Mouse (Mus musculus): ENCODE results near the gene Orm3. TPM values are rescaled to one million over a fixed set of nuclear protein-coding genes. Genes with fewer than 3 reads are reported as not detected.

Gene Orm3
- polyA plus RNA-seq (2015; fragmentation: Illumina TruSeq; extraction: RNeasy Lipid Tissue Mini Kit (QIAGEN cat#74804); ENCODE audit: insufficient read depth, low replicate concordance), result not detected

GRCm38 (mm10) chr4:63355877-63356665 is at the start of gene Orm3:
Gene Orm3 (plus strand): TSS chr4:63356162.

GRCm38 (mm10) chr4:63344295-63344694 is 11.7 kb upstream of the Orm3 start, which contains the start of gene Orm1:
Gene Orm1 (plus strand): TSS chr4:63344560.

GRCm38 (mm10) chr4:63362150-63362549 is 6.2 kb downstream of the Orm3 start, which contains the start of gene Orm2:
Gene Orm2 (plus strand): TSS chr4:63362449.

GRCm38 (mm10) chr4:63403040-63403959 is 47.3 kb downstream of the Orm3 start, which contains the start of gene Akna:
Gene Akna (minus strand): TSS chr4:63403354.

Other genes with a start within 250 kb of the Orm3 start
- gene Ambp, start 201.4 kb upstream of the Orm3 start, polyA plus RNA-seq (2015; fragmentation: Illumina TruSeq; extraction: RNeasy Lipid Tissue Mini Kit (QIAGEN cat#74804); ENCODE audit: insufficient read depth, low replicate concordance), result not detected
- gene Kif12, start 184.0 kb upstream of the Orm3 start, polyA plus RNA-seq (2015; fragmentation: Illumina TruSeq; extraction: RNeasy Lipid Tissue Mini Kit (QIAGEN cat#74804); ENCODE audit: insufficient read depth, low replicate concordance), result not detected
- gene Col27a1, start 142.2 kb upstream of the Orm3 start, polyA plus RNA-seq (2015; fragmentation: Illumina TruSeq; extraction: RNeasy Lipid Tissue Mini Kit (QIAGEN cat#74804); ENCODE audit: insufficient read depth, low replicate concordance), result 4.7 TPM
- 0.47 TPM for gene Orm1, start 11.6 kb upstream of the Orm3 start, polyA plus RNA-seq (2015; fragmentation: Illumina TruSeq; extraction: RNeasy Lipid Tissue Mini Kit (QIAGEN cat#74804); ENCODE audit: insufficient read depth, low replicate concordance)
- 0.47 TPM for gene Orm2, start 6.3 kb downstream of the Orm3 start, polyA plus RNA-seq (2015; fragmentation: Illumina TruSeq; extraction: RNeasy Lipid Tissue Mini Kit (QIAGEN cat#74804); ENCODE audit: insufficient read depth, low replicate concordance)
- gene Akna, start 47.2 kb downstream of the Orm3 start, polyA plus RNA-seq (2015; fragmentation: Illumina TruSeq; extraction: RNeasy Lipid Tissue Mini Kit (QIAGEN cat#74804); ENCODE audit: insufficient read depth, low replicate concordance), result 58.4 TPM
- 10.4 TPM for gene Whrn, start 139.8 kb downstream of the Orm3 start, polyA plus RNA-seq (2015; fragmentation: Illumina TruSeq; extraction: RNeasy Lipid Tissue Mini Kit (QIAGEN cat#74804); ENCODE audit: insufficient read depth, low replicate concordance)
- 135 TPM for gene Atp6v1g1, start 188.6 kb downstream of the Orm3 start, polyA plus RNA-seq (2015; fragmentation: Illumina TruSeq; extraction: RNeasy Lipid Tissue Mini Kit (QIAGEN cat#74804); ENCODE audit: insufficient read depth, low replicate concordance)
- gene Tmem268, start 202.6 kb downstream of the Orm3 start, polyA plus RNA-seq (2015; fragmentation: Illumina TruSeq; extraction: RNeasy Lipid Tissue Mini Kit (QIAGEN cat#74804); ENCODE audit: insufficient read depth, low replicate concordance), result 18.6 TPM
- not detected for gene Gm11213, start 249.1 kb downstream of the Orm3 start, polyA plus RNA-seq (2015; fragmentation: Illumina TruSeq; extraction: RNeasy Lipid Tissue Mini Kit (QIAGEN cat#74804); ENCODE audit: insufficient read depth, low replicate concordance)

Data from spleen, adult 10 weeks (tissue).